12 mouse cellular contexts compared by ENCODE assay signal in the genomic region with DNA sequence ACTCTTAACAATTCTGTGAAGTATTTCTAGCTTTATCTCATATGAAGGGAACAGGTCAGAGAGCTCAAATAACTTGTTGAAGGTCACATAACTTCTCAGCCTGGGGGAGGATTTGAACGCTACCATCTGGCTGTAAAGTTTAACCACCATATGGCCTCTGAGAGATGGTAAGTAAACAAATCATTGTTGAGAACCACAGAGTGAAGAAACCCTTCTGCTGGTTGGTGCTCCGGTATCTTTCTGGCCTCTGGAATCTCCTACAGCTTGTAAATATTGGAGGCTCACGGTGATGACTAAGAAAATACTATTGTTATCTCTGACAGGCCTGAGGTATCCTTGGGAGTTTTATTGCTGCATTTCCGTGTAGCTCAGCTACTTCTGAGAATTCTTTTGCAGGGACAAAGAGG.
DNase-seq lines count a peak whose midpoint lies in the region; ATAC-seq and TF ChIP-seq lines count a peak whose summit lies in the region.
"Had no signal": no experiment of that assay in that cellular context is flagged by ENCODE, and none has a peak within 500 bp of the region (broad histone marks: within the 10 kb centered on the region; RNA-seq: fewer than 3 reads in every experiment).

No protein-coding gene starts in this region.

- no peak overlapping the region for H3K4me3 ChIP-seq in liver, postnatal 0 days (ENCODE audit: low read depth, low read length)
- no peak overlapping the region for H3K4me3 ChIP-seq in heart, embryonic 15.5 days
- H3K4me3 ChIP-seq in limb, embryonic 14.5 days (replicated peaks; ENCODE audit: low read length) = no peak overlapping the region
- no peak overlapping the region for H3K4me3 ChIP-seq in forebrain, embryonic 15.5 days
- H3K4me3 ChIP-seq: embryonic facial prominence, embryonic 13.5 days had no signal

- H3K27me3 ChIP-seq in liver, postnatal 0 days (ENCODE audit: insufficient read depth, low read length) = no peaks in the 10 kb centered on the region
- H3K27me3 ChIP-seq in heart, embryonic 15.5 days = no peaks in the 10 kb centered on the region
- no peaks in the 10 kb centered on the region for H3K27me3 ChIP-seq in limb, embryonic 14.5 days (ENCODE audit: control insufficient read depth, insufficient read depth, low read length)
- no peaks in the 10 kb centered on the region for H3K27me3 ChIP-seq in forebrain, embryonic 15.5 days
- H3K27me3 ChIP-seq: embryonic facial prominence, embryonic 13.5 days had no signal

- intact Hi-C loops in left cerebral cortex, postnatal 14 days (cut with DNase I) = no loop called here

- ATAC-seq in liver, postnatal 0 days = peak; percentile 13; the same call in 1 of the 2 replicates
- no peak for ATAC-seq in heart, embryonic 15.5 days (replicated peaks; ENCODE audit: insufficient number of reproducible peaks, insufficient read depth, low FRiP score, low read depth)
- ATAC-seq in limb, embryonic 14.5 days (ENCODE audit: low FRiP score, low read depth) = peak; percentile 47; the same call in 1 of the 2 replicates
- ATAC-seq in forebrain, embryonic 15.5 days (replicated peaks) = no peak

- no peaks in the 10 kb centered on the region for H3K9me3 ChIP-seq in liver, postnatal 0 days (ENCODE audit: low read length)
- H3K9me3 ChIP-seq in heart, embryonic 15.5 days (replicated peaks) = no peaks in the 10 kb centered on the region
- no peaks in the 10 kb centered on the region for H3K9me3 ChIP-seq in limb, embryonic 14.5 days (ENCODE audit: control insufficient read depth, low read length)
- no peaks in the 10 kb centered on the region for H3K9me3 ChIP-seq in forebrain, embryonic 15.5 days
- H3K9me3 ChIP-seq: embryonic facial prominence, embryonic 13.5 days had no signal

- no peak for TF ChIP-seq POLR2A in limb, embryonic 14.5 days (IDR thresholded peaks at IDR 0.05; ENCODE audit: borderline replicate concordance, extremely low read depth, insufficient read depth, insufficient read length)

- no peaks in the 10 kb centered on the region for H3K36me3 ChIP-seq in liver, postnatal 0 days (replicated peaks; ENCODE audit: insufficient read depth, low read length)
- H3K36me3 ChIP-seq in heart, embryonic 15.5 days = no peaks in the 10 kb centered on the region
- H3K36me3 ChIP-seq in limb, embryonic 14.5 days (ENCODE audit: control insufficient read depth, insufficient read depth, low read length) = no peaks in the 10 kb centered on the region
- no peaks in the 10 kb centered on the region for H3K36me3 ChIP-seq in forebrain, embryonic 15.5 days
- H3K36me3 ChIP-seq: embryonic facial prominence, embryonic 13.5 days had no signal

- DNase-seq in liver, postnatal 0 days = no peak
- DNase-seq in liver = no peak
- DNase-seq in embryo, embryonic 10.5 days (ENCODE audit: low spot score) = peak; percentile 70
- peak; percentile 26 for DNase-seq in limb, embryonic 14.5 days (ENCODE audit: low spot score)
- DNase-seq in layer of hippocampus, adult 18-20 months (ENCODE audit: low spot score in 2 of 2) = no peak
- no peak for DNase-seq in left cerebral cortex, postnatal 14 days (ENCODE audit: low spot score in 2 of 2)
- DNase-seq: layer of hippocampus, postnatal 36 days; spleen, adult 18-20 months had no signal

- no peak for TF ChIP-seq EP300 in liver, postnatal 0 days (IDR thresholded peaks at IDR 0.05; ENCODE audit: low read depth)

- TF ChIP-seq CTCF in liver, postnatal 0 days (IDR thresholded peaks at IDR 0.05; ENCODE audit: low read depth) = no peak

- H3K27ac ChIP-seq in liver, postnatal 0 days (ENCODE audit: low read depth) = no peak overlapping the region
- H3K27ac ChIP-seq in heart, embryonic 15.5 days = peak overlapping the region; percentile 78
- no peak overlapping the region for H3K27ac ChIP-seq in limb, embryonic 14.5 days (replicated peaks; ENCODE audit: low read depth, low read length)
- no peak overlapping the region for H3K27ac ChIP-seq in forebrain, embryonic 15.5 days (replicated peaks)
- H3K27ac ChIP-seq: embryonic facial prominence, embryonic 13.5 days; macrophage had no signal

- H3K9ac ChIP-seq in liver, postnatal 0 days (replicated peaks) = no peak overlapping the region
- H3K9ac ChIP-seq in heart, embryonic 15.5 days = no peak overlapping the region
- no peak overlapping the region for H3K9ac ChIP-seq in limb, embryonic 14.5 days (ENCODE audit: low read depth, low read length, severe bottlenecking)
- H3K9ac ChIP-seq in forebrain, embryonic 15.5 days (replicated peaks) = no peak overlapping the region
- H3K9ac ChIP-seq: embryonic facial prominence, embryonic 13.5 days had no signal

- WGBS in liver, postnatal 0 days (ENCODE audit: insufficient replicate concordance) = 37% methylated on average over 4 of the region's 4 CpGs
- WGBS in heart, embryonic 15.5 days = 6% methylated on average over 4 of the region's 4 CpGs
- WGBS in limb, embryonic 14.5 days = 13% methylated on average over 4 of the region's 4 CpGs
- 49% methylated on average over 4 of the region's 4 CpGs for WGBS in forebrain, embryonic 15.5 days

- H3K4me2 ChIP-seq in liver, postnatal 0 days (ENCODE audit: low read depth, low read length) = no peak overlapping the region
- no peak overlapping the region for H3K4me2 ChIP-seq in heart, embryonic 15.5 days
- H3K4me2 ChIP-seq in limb, embryonic 14.5 days (replicated peaks; ENCODE audit: low read depth, low read length, severe bottlenecking) = no peak overlapping the region
- no peak overlapping the region for H3K4me2 ChIP-seq in forebrain, embryonic 15.5 days (replicated peaks)
- H3K4me2 ChIP-seq: embryonic facial prominence, embryonic 13.5 days had no signal

- peaks cover 6% of the 10 kb centered on the region; the same call in 1 of the 2 replicates for H3K4me1 ChIP-seq in liver, postnatal 0 days (ENCODE audit: insufficient read depth)
- H3K4me1 ChIP-seq in heart, embryonic 15.5 days (replicated peaks) = peaks cover 23% of the 10 kb centered on the region
- 0 out of 2 replicates have a peak, but pooled peaks cover 3% of the 10 kb centered on the region for H3K4me1 ChIP-seq in limb, embryonic 14.5 days (ENCODE audit: control insufficient read depth, insufficient read depth, low read length)
- H3K4me1 ChIP-seq in forebrain, embryonic 15.5 days = no peaks in the 10 kb centered on the region

Comparison
In these comparisons a context has a peak if more than half of its experiments do, and no peak if none do; other contexts are left out.
1. ATAC-seq: peak in liver, postnatal 0 days (single experiment) and limb, embryonic 14.5 days (single experiment); none in heart, embryonic 15.5 days (single experiment) and forebrain, embryonic 15.5 days (single experiment).
2. DNase-seq: peak in embryo, embryonic 10.5 days (single experiment) and limb, embryonic 14.5 days (single experiment); none in liver, postnatal 0 days (single experiment), liver (single experiment), layer of hippocampus, adult 18-20 months (0 of 2) and left cerebral cortex, postnatal 14 days (0 of 2).